Mouse (Mus musculus) myocyte (in vitro differentiated cells): ENCODE data around the gene Diaph3.

ENCODE experiments used
- MAX ChIP-seq: IDR thresholded peaks from one replicate; pipeline ENCODE4 v1.6.1; 2011; ENCODE audit warnings: low read depth, mild to moderate bottlenecking, control low read depth
- POLR2A ChIP-seq: IDR thresholded peaks from one replicate; pipeline ENCODE4 v1.6.1; 2011; ENCODE audit warnings: low read depth, mild to moderate bottlenecking, control low read depth, moderate library complexity; ENCODE audit not compliant: insufficient read length

GRCm38 (mm10) chr14:87083911-87084310, 57.1 kb downstream of the Diaph3 start:
- TF ChIP-seq POLR2A (no peak), MAX (no peak)
